Mouse (Mus musculus): ENCODE results near the gene B4galt1.

Gene B4galt1

GRCm38 (mm10) chr4:40840448-40840847 is 13.4 kb downstream of the B4galt1 start:
- no peak for DNase-seq (ENCODE audit: low spot score)

- DNase-seq (ENCODE audit: low spot score), result no peak
Measured at GRCm38 (mm10) chr4:40839251-40839650, 14.6 kb downstream of the B4galt1 start.

- peak; percentile 29 for DNase-seq (ENCODE audit: low spot score)
Measured at GRCm38 (mm10) chr4:40837451-40838285, 16.1 kb downstream of the B4galt1 start.

- no peak for DNase-seq (ENCODE audit: low spot score)
Measured at GRCm38 (mm10) chr4:40837008-40837407, 16.8 kb downstream of the B4galt1 start.

- DNase-seq (ENCODE audit: low spot score), result no peak
Measured at GRCm38 (mm10) chr4:40834872-40835271, 18.9 kb downstream of the B4galt1 start.

GRCm38 (mm10) chr4:40834232-40834786 is 19.5 kb downstream of the B4galt1 start:
- DNase-seq (ENCODE audit: low spot score), result no peak

- DNase-seq (ENCODE audit: low spot score), result no peak
Measured at GRCm38 (mm10) chr4:40833381-40834231, 20.2 kb downstream of the B4galt1 start.

GRCm38 (mm10) chr4:40830530-40830929 is 23.3 kb downstream of the B4galt1 start:
- DNase-seq (ENCODE audit: low spot score), result no peak

GRCm38 (mm10) chr4:40829654-40830400 is 24.0 kb downstream of the B4galt1 start:
- no peak for DNase-seq (ENCODE audit: low spot score)

GRCm38 (mm10) chr4:40828910-40829309 is 24.9 kb downstream of the B4galt1 start:
- DNase-seq (ENCODE audit: low spot score), result no peak

- no peak for DNase-seq (ENCODE audit: low spot score)
Measured at GRCm38 (mm10) chr4:40827926-40828325, 25.9 kb downstream of the B4galt1 start.

GRCm38 (mm10) chr4:40826810-40827209 is 27.0 kb downstream of the B4galt1 start:
- DNase-seq (ENCODE audit: low spot score), result no peak

- DNase-seq (ENCODE audit: low spot score), result no peak
Measured at GRCm38 (mm10) chr4:40825981-40826380, 27.8 kb downstream of the B4galt1 start.

GRCm38 (mm10) chr4:40825146-40825545 is 28.7 kb downstream of the B4galt1 start:
- no peak for DNase-seq (ENCODE audit: low spot score)

GRCm38 (mm10) chr4:40824505-40824904 is 29.3 kb downstream of the B4galt1 start:
- DNase-seq (ENCODE audit: low spot score), result no peak

GRCm38 (mm10) chr4:40823664-40824063 is 30.1 kb downstream of the B4galt1 start:
- no peak for DNase-seq (ENCODE audit: low spot score)

GRCm38 (mm10) chr4:40823151-40823550 is 30.7 kb downstream of the B4galt1 start:
- no peak for DNase-seq (ENCODE audit: low spot score)

GRCm38 (mm10) chr4:40821303-40822023 is 32.3 kb downstream of the B4galt1 start:
- DNase-seq (ENCODE audit: low spot score), result no peak

- DNase-seq (ENCODE audit: low spot score), result no peak
Measured at GRCm38 (mm10) chr4:40820903-40821302, 32.9 kb downstream of the B4galt1 start.

- no peak for DNase-seq (ENCODE audit: low spot score)
Measured at GRCm38 (mm10) chr4:40820024-40820423, 33.8 kb downstream of the B4galt1 start.

- DNase-seq (ENCODE audit: low spot score), result no peak
Measured at GRCm38 (mm10) chr4:40819151-40819550, 34.7 kb downstream of the B4galt1 start.
